Mouse (Mus musculus) left cerebral cortex, adult 9 months (tissue): ENCODE measurements at regions not wholly inside any gene's neighbourhood (a gene's known extent, or its start where the extent isn't known, plus 50 kb on each side); places are given as distances from the start of the nearest gene placed in this dataset.
A peak's percentile ranks its signal among the peaks of the same experiment; 100 is the strongest.

Source experiments
- DNase-seq, 2 experiments: peaks; one replicate each; pipeline ENCODE4 v3.0.0; 2022; ENCODE audit warnings: low spot score in 2 of 2

DNA sequence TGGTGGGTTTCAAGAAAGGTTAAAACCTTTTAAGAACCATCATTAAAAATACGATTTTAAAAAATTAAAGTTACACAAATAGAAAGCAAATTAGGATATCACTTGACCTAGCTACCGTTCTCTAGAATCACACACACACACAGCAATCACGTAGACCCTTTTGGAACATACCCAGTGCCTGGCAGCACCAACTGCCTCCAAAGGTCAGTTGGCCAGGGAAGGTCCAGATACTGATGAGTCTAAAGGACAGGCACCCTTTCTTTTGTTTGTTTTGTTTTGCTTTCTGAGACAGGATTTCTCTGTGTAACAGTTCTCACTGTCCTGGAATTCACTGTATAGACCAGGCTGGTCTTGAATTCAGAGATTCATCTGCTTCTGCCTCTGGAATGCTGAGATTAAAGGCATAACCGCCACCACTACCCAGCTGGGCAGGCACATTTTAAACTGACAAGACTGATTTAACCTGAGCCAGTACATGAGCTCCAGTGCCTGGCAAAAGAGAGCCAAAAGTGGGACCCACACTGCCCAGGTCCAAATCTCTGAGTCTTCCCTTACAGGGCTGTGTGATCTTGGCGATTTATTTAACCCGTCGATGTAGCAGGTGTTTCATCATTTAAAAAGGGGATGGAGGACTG is 353.0 kb downstream of the Pmp22 start:
- DNase-seq: no peak

DNA sequence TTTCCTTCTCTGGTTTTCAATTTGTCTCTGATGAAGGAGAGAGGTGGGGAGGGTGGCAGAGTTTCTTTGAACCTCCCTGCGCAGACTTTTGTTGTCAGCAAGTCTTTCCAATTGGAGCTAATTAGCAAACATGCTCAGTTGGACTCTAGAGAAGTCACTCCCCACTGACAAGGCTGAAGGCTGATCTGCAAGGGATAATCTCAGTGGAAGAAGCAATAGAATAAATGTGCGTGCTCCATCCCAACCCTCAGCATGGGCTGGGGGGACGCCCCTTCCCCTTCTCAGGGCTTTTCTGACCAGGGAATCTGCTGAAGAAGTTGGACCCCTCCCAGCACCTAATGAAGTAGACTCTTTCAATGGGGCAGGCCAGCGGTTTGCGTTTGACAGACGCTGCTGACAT is 353.8 kb downstream of the Pmp22 start:
- DNase-seq: no peak

DNA sequence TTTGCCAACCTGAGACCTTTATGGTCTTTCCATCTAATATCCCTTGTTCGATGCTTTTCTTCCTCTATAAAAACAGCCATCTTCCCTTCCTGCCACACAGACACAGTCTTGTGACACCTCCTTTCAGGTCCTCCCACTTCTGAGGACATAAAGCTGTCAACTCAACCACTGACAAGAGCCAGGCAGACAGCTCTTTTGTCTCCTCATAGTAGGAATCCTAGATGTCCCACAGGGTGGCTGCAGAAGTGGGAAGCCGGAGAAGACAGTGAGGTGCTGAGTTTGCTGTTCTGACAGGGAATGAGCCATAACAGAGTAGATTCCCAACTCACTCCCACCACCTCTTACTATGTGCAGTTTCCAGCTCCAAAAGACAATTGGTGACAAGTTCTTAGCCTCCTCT is 358.4 kb downstream of the Pmp22 start:
- DNase-seq: no peak

DNA sequence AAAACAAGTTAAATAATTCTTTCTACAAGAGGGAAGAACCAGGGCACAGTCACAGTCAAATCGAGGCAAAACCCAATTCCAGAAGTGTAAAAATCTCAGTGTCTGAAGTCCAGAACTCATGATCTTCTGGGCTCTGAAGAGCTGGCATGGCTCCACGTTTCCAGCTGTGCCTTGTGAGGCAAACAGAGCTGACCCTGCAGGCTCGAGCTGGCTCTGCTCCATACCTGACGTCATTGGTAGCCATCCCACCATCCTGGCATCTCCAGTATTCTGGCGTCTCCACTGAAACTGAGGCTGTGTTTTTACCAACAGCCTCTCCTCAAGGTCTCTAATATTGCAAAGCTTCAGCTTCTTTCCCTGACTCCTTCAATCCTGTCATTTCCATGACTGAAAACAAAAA is 373.4 kb downstream of the Pmp22 start:
- DNase-seq: peak in 1 of 2 experiments; percentile 13

DNA sequence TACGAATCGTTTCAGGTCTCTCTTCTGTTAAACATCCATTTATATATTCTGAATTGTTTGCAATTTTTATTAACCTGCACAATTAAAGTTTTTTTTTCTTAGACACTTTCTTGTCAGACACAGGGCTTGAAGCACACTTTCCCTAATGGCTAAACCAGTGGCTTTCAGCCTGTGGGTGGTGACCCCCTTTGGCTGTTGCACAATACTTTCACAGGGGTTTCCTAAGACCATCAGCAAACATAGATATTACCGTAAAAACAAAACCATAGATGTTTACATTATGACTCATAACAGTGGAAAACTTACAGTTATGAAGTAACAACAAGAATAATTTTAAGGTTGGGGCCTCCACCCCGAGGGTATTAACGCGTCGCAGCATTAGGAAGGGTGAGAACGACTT is 378.6 kb downstream of the Pmp22 start:
- no peak for DNase-seq

DNA sequence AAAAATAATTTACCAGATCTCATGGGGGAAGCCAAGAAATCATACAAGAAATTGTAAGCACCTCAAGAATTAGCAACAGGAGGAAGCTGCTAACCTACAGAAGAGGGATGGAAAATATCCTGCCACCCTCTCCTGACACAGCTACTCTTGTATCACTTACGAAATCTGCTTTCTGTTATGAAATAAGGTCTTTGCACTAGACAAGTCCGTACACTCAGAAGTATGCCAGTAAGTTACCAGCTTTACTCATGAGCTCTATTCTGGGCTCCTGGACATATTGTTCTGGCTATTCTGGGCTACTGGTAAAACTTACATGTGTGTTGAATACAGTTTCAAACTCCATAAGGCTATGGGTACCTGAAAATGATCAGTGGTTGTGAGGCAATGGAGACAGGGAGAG is 379.9 kb downstream of the Pmp22 start:
- DNase-seq: no peak

DNA sequence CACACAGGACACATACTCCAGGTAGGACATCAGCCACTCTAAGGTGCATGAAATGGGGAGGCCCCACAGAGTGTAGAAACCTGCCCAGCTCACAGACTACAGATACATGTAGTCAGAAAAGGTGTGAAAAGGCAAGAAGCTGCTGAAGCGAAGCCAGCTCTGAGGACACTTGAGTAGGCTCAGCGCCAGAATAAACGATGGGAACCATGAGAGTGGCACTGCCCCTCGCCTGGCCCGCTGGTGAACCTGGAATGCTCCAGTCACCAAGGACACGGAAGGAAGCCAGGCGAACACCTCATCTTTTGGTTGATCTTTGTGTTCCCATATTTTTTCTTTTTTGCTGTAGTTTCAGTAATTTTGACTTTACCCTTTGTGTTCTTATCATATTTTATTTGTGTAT is 381.8 kb downstream of the Pmp22 start:
- no peak for DNase-seq

DNA sequence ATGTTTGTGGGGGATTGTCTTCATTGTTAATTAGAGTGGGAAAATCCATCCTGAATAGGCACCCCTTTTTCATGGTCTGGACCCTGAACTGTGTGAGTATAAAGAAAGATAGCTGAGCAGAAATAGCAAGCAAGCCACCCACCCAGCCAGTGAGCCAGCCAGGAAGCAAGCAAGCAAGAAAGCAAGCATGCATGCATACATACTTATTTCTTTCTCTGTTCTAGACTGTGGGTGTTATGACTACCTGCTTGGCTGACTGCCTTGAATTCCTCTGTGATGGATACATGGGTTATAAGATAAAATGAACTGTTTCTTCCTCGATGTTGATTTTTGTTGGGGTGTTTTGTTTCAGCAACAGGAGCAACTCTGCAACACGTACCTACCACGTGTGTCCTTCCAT is 385.8 kb downstream of the Pmp22 start:
- peak in 1 of 2 experiments; percentile 25 for DNase-seq

DNA sequence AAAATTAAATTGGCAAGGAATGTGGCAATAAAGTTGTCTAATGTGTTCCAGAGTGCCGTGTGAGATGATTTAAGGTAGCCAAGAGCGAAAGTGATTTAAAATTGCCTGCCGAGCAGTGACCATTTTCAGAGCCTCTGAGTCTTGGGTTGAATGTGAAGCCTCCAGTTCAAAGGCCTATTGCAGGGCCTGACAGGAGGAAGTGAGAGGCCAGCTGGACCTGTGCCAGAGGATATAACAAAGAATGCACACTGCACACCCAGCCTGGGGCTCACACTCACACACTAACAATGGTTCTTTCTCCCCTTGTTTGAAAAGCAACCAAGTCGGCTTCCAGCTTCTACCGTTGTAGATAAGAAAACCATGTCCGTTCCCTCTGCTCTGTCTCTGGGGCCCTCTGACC is 390.1 kb downstream of the Pmp22 start:
- peak in 1 of 2 experiments; percentile 23 for DNase-seq

DNA sequence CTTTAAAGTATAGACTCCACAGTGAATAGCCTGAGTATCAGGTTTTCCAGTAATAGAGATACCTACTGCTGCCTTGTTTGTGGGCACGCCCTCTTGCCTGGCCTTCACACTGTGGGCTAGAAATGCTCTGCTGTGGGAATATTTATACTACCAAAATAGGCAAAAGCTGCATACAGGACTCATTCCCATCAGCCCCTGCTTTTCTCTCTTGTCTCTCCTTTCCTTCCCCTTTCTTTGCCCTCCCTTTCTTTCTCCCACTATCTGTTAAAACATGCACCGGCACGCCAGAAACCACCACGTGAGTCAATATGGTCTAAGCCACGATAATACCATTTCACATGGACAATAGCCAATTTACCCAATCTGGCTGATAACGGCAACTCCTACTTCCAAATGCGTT is 395.5 kb downstream of the Pmp22 start:
- no peak for DNase-seq

DNA sequence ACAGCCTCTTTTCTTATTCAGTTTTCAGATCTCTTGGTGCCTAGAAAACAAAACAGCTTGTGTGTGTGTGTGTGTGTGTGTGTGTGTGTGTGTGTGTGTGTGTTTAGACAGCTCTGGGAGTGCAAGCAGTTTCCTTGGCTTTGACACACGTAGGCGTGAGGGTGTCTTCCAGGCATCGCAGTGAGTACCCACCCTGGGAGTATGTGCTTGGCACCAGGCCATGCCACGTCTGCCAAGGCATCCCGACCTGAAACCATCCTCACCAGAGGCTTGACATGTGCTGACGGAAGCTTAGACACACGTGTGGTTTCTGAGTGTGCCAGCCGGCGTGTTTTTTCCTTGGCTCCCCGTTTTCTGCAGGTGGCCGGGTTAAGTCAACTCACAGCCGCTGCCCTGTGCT is 396.6 kb downstream of the Pmp22 start:
- no peak for DNase-seq

DNA sequence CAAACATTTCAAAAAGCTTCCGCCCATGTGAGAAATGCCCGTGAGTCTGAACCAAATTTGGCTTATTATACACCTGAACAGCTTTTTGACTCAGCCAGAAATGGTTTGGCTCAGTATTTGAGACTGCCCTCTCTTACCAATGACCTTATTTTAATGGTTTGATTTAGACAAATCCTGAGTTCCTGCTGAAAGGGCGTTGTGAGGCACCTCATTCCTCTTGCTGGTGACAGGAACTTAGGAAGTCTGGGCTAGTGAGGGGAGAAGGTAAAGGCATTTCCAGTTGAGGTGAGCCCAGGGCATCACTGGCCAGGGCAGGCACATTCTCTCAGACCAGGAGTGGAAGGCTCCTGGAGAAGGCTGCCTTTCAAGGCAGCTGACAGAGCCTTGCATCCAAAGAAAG is 396.1 kb downstream of the Hs3st3b1 start:
- DNase-seq: no peak

DNA sequence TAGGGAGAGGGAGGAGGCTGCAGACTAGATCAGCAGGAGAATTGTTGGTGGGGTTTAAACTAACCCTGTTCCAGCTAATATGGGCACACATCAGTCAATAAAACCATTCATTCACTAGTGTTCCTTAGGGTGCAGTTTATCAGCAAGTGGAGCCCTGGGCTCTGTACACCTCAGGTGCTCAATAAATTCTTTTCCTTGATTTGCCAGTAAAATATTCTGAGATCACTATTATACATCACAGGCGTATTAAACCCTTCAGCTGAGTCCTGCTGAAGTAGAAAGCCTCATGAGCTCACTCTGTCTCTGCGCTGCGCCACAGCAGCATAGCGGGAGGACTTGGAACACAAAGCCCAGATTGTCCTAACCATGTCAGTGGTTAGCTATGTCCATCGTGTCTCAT is 389.3 kb downstream of the Hs3st3b1 start:
- no peak for DNase-seq

DNA sequence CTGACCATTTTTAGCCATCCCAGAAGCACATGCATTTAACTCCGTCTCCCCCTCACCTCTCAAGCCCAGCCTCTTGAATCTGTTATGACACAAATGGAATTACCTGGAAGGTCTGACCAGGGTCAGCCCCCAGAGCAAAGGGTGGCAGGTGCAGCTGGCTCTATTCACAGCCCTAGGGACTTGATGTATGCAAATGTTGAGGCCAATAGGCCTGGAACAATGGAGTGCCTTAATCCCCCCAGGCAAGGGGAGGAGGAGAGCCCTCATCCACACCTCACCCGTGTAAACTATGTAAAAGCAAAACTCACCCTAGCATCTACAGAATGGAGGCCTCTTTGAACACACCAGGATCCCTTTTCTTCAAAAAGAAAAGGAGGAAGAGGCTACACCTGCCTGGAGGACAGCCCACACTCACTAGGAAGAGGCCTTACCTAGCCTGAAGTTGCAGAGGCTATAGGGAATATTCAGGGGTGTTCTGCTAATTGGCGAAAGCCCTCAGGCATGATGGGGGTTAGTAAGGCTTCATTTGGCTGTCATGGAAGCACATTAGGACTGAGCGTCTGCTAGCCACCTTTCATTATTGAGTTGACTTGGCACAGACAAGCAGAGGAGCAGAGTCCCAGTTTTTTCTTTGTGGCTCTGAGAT is 388.4 kb downstream of the Hs3st3b1 start:
- DNase-seq: no peak

DNA sequence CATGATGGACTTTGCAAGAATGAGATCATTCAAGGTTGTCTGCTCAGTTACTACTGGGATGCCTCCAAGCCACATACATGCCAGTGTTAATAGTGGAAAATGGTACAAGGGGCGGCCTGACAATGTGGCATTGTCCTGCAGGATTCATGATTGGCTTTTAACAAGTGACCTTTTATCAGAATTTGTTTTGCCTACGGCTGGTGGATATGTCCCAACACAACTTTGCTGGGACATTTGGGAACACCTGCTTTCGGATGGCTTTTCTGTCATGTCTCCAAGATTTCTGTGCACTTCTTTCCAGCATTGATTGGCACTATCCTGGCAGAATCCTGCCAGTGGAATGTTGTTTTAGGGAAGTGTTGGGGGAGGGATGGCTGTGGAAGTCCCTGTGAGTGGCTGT is 384.4 kb downstream of the Hs3st3b1 start:
- no peak for DNase-seq

DNA sequence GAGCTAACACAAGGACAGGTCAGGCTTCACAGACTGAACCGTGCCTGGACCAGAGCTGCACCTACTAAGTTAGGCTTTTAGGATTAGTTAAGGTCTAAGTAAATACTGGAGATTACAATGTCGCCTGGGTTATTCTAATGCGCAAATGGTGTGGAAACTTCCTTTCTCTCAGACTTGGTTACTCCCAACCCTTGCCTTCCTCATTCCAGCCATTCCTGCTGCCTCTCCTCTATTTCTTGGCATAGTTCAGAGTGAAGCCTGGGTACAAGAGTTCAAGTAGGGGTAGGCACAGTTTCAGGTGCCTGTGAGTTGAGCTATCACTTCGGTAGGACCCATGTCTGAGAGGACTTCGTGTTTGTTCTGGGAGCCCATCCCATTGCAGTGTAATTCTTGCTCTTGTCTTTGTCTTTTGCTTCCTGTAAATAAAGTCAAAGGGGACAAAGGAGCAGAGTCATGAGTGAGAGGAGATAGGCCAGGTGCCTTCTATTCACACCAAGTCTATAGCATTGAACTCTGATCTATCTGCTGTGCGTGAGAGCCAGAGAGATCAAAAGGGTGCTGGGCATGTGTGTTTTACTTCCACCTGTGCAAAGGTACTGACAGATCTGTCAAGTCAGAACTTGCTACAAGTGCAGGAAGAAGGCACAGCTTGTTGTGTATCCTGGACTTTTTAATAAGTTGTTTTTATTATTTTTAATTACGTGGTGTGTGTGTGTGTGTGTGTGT is 378.0 kb downstream of the Hs3st3b1 start:
- no peak for DNase-seq

DNA sequence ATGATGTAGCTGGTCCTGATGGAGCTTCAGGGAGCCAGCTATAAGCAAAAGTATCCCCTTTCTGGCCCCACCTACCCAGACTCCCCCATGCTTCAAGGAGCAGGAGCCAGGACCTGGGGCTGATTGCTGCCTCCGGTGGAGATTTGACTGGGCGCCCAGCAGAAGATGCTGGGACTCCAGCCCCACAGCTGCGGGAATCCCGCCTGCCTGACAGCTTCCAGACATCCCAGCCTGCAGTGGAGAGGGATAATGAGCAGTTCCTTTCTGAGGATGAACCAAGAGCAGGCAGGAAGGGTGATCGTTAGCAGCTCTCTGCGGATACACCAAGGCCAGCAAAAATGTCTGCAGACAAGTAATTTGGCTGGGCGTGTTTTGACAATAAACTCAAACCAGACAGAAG is 376.6 kb downstream of the Hs3st3b1 start:
- DNase-seq: peak in 1 of 2 experiments; percentile 3

DNA sequence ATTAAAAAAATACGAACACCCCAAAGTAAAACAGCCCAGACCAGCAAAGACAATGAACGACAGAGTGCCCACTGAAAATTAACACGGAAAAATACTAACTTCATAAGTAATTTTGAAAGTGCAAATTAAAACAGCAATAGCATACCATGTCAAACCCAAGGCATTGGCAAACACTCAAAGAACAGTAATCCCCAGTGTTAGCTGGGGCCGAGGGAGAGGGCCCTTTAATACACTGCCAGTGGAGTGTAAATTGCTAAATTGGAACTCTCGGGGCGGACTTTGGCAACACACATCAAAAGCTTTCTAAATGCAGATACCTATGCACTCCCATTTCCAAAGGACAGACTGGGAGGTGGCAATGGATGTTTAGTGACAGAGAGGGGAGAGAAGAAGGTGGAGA is 361.6 kb downstream of the Hs3st3b1 start:
- DNase-seq: no peak

DNA sequence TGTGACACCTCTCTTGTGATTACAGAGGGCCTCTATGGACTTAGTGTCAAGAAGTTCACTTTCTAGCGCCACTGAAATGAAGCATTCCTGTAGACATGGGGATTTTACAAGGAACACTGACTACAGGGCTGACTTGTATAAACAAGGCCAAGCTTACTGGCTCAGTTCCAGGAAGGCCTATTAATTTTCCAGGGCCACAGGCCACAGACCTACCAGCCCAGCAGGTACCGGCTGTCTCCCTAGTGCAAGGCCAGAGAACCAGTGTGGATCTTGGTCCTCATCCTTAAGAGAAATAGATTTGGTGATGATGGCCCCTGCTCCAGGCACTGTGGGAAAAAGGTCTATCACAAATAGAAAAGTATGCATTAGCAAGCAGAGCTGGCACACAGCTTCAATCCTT is 359.4 kb downstream of the Hs3st3b1 start:
- no peak for DNase-seq

DNA sequence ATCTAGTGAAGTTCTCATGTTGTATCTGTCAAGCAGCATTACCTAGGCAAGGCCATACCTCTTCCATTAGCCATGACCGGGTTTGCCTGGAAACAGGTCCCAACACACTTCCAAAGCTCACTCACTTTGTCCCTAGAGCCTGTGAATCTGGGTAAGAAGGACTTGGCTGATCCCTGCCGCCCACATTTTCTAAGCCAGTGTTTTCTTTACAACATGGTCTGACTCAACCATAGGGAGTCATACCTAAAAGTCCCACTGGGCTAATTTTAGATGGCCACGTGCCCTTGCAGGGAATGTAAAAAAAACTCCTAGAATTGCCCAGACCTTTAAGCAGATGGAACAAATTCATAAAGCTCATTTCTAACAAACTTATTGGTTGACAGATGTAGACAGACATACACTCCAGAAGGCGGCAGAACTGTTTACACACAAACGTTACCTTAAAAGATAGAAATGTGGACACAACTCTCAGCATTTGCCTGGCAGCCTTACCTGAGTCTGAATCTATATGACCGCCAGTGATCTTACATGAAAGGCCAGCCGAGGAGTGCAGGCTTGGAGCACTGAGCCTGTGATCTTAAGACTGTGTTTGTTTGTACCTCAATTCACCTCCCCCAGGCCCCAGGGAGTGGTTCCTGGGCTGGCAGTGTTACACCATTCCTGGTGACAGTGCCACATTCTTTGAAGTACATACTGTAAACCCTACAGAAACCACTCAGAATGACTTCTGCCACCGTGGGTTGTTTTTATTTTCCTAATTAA is 356.4 kb downstream of the Hs3st3b1 start:
- peak in 1 of 2 experiments; percentile 23 for DNase-seq

DNA sequence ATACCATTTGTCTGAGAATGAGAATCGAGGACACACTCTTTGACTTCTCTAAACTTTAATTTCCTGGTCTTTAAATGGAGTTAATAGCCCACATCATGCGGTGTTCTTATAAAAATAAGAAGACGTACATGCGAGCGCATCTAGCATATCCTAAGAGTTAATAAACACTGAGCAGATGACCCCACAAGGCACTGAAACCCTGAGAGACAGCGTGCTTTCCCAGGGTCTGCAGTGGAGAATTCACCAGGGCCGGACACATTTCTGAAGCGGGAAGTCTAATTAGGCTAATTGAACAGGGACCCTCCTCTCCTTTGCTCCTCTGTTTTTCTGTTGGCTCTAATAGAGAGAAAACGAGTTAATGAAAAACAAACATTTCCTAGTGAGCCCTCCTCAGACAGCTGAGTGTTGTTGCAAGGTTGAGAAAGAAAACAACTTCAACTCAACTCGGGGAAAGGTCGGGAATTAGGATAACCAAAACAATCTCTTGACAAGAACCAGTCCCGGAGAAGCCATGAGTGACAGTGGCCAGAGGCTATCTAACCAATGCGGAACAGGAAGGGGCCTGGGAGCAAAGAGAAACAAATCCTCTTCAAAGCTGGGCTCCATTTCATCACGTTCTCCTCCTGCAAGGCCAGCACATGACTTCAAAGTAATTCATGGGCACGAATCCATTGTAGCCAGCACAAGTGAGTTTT is 352.2 kb downstream of the Hs3st3b1 start:
- DNase-seq: no peak

DNA sequence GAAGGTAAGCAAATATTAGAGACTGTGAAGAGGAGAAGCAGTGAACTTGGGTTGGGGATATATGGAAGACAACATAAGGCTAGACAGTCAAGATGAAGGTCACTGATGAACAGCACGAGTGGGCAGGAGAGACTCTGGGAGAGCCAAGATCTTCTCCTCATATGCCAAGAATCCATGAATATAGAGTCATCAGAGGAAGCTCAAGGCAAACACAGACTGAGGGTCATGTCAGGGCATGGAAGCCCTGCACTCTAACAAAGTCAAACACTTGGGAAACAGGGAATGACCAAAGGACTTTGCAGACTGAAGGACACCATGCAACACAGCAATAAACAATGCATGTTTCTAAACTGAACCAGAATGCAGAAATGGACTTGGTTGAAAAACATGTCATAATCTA is 351.4 kb downstream of the Hs3st3b1 start:
- no peak for DNase-seq
